Mouse (Mus musculus) G1E (cell line): Measurements from ENCODE around the gene Adh1.

Experiments
- CTCF ChIP-seq: IDR thresholded peaks from 2 replicates; pipeline ENCODE4 v1.5.1; 2012; ENCODE audit warnings: low read depth, low read length, inconsistent platforms, mixed read lengths
- GATA1 ChIP-seq: IDR thresholded peaks from 2 replicates; pipeline ENCODE4 v1.6.1; 2012; ENCODE audit warnings: borderline replicate concordance, low read length, inconsistent platforms, mixed read lengths
- GATA2 ChIP-seq: IDR thresholded peaks from 2 replicates; pipeline ENCODE4 v1.6.1; 2012; ENCODE audit warnings: low read depth, low read length, inconsistent platforms, borderline replicate concordance
- POLR2AphosphoS5 ChIP-seq: IDR thresholded peaks from 2 replicates; pipeline ENCODE4 v1.6.1; 2012; ENCODE audit warnings: low read depth, low read length, inconsistent platforms; ENCODE audit not compliant: insufficient replicate concordance
- TAL1 ChIP-seq: conservative IDR thresholded peaks from 2 replicates; pipeline ENCODE4 v1.6.1; 2012; ENCODE audit warnings: low read depth, low read length, inconsistent platforms, mixed read lengths

- no peak for TF ChIP-seq CTCF
- no peak for TF ChIP-seq POLR2AphosphoS5
- TF ChIP-seq GATA1: no peak
- TF ChIP-seq TAL1: no peak
- TF ChIP-seq GATA2: no peak
Measured at GRCm38 (mm10) chr3:138226476-138226875, 34.3 kb upstream of the Adh1 start.
